Mouse (Mus musculus): ENCODE measurements around the gene Sctr. TPM values are rescaled to one million over a fixed set of nuclear protein-coding genes. Genes with fewer than 3 reads are reported as not detected.

Gene Sctr
- 1 to 10 TPM; 3.2 to 3.7 TPM for total RNA-seq (2021)
- long read RNA-seq, experiment 1, partial matches to known transcripts, result 14 of 21 reads
- long read RNA-seq, experiment 1, other reads (novel, unspliced or antisense), result 7 of 21 reads
- long read RNA-seq, experiment 2, partial matches to known transcripts, result 5 of 9 reads
- long read RNA-seq, experiment 2, other reads (novel, unspliced or antisense), result 4 of 9 reads

GRCm38 (mm10) chr1:120006844-120007790, at the start of gene Sctr:
Sctr (plus strand) TSS chr1:120006894.
- intact Hi-C loops (cut with DNase I), result no loop called here

DNA sequence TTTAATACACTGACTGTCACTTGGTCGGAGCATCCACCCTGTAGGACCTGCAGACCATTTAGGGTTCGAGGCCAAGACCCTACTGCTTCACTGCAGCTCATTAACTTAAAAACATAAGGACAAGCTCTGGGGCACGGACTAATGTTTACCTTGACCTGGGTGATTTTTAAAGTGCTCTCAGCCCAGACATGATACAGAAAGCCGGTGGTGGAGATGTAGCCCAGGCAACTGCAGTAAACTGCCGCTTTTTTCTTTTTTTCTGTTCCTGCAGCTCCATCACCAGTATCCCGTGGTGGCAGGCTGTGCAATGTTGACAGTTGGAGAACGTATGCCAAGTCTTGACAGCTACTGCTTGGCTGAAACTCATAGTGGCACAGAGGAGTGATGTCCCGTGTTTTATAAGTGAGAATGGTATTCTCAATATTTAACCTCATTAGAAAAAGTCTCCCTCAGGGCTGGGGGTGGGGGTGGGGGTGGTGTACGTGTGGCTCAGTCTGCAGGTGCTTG, 48.9 kb upstream of the Sctr start:
- DNase-seq, result no peak
- intact Hi-C loops (cut with DNase I), result no loop called here

More at GRCm38 (mm10) chr1:120006844-120007790, at the start of gene Sctr:
- DNase-seq, result no peak

DNA sequence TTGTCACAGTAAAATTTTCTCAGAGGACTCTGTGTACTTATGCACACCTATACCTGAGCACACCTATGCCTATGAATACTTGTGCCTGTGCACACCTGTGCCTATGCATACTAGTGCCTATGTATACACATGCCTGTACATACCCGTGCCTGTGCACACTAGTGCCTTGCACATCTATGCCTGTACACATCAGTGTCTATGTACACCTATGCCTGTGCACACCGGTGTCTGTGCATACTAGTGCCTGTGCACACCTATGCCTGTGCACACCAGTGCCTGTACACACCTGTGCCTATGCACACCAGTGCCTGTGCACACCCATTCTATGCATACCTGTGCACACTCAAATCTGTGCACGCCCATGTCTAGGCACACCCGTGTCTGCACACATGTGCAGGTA, 47.2 kb upstream of the Sctr start:
- no peak for DNase-seq
- intact Hi-C loops (cut with DNase I), result no loop called here

- DNase-seq, result no peak
- intact Hi-C loops (cut with DNase I), result no loop called here
These were observed 46.8 kb upstream of the Sctr start for GRCm38 (mm10) chr1:119959920-119960319.

- no peak for DNase-seq
- intact Hi-C loops (cut with DNase I), result no loop called here
These were observed 40.7 kb upstream of the Sctr start for GRCm38 (mm10) chr1:119965804-119966514.

DNA sequence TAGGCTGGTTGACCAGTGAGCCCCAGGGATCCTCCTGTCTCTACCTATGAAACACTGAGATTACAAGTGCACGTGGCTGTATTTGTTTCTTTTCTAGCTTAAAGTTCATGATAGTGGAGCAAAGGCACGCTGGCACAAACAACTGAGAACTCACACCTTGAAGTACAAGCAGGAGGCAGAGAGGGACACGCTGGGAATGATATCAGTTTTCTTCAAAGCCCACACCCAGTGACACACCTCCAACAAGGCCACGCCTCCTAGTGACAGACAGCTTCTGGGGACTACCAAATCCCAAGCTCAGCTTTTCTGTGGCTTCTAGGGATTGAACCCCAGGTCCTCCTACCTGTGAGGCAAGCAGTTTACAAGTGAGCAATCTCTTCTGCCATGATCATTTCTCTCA, 33.6 kb upstream of the Sctr start:
- DNase-seq, result no peak
- intact Hi-C loops (cut with DNase I), result no loop called here

GRCm38 (mm10) chr1:119975141-119975540, 31.6 kb upstream of the Sctr start:
- intact Hi-C loops (cut with DNase I), result no loop called here
- DNase-seq, result no peak

DNA sequence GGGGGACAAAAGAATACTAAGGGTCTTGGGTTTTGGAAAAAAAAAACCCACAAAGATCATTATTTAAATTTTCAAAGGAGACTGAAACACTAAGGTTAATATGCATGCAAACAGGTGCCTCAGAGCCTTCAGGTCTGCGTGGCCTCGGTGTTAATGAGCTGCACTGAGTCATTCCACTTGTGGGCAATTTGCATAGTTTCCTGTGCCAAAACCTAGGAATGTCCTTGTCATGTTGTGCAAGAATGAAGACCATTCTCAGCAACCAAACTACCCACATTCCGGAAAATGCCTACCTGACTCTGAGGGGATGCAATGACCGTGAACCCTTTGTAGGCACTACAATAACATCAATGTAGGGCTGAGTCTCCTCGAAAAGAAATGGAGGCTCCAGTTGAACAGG, 20.1 kb upstream of the Sctr start:
- intact Hi-C loops (cut with DNase I), result no loop called here
- no peak for DNase-seq

- intact Hi-C loops (cut with DNase I), result no loop called here
- DNase-seq, result peak; percentile 11 to 25
These were observed 9.7 kb upstream of the Sctr start, which contains the start of gene Cfap221 for GRCm38 (mm10) chr1:119996798-119997581. Cfap221 (minus strand) TSS chr1:119997234.

DNA sequence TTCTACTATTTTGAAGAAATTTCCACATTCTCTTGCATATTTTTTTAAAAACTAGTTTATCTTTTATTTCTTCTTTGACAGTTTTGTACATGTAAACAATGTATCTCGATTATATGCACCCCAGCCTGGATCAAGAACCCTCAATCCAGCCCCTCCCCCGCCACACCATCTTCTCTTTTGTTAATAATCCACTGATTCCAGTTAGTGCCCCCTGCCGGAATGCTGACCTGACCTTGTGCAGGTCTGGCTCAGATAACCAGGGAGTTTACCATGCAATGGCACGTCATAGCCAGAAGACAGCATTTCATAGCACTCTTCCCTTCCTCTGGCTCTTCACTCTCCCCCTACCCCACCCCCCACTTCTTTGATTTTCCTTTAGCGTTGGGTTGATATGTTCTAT, 9.1 kb upstream of the Sctr start:
- DNase-seq, result no peak
- intact Hi-C loops (cut with DNase I), result no loop called here

DNA sequence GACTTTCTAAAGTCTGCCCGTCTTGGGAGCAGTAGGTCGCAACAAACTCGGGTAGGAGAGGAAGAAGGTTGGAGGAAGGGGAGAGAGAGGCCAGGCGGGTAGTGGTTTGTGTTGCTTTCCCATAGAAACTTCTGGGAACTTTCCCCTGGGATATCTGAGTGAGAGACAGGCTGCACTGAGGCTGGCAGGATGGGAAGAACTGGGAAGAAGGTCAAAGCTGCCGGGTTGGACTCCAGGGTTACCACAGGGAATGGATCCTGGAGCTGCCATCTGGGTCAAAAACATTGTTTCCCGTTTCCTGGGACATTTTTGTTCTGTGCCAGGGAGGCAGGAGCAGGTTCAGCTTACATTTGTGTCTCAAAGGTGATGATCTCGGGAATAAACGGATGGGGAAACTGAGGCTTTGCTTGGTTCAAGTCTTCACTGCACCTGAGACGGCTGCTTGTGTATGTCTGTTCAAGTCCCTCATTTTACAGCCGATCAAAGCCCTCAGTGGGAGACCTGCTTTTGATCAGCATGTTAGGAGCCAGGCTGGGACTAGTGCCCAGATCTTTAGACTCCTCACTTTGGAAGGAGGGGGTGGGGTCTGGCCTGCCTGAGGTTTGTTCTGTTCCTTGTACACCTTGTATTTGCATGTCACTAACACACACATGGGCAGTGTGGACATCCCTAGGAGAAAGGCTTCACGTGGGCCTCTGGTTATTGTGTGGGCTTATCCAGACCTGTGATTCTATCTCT, 1.3 kb downstream of the Sctr start:
- intact Hi-C loops (cut with DNase I), result no loop called here
- DNase-seq, result no peak

DNA sequence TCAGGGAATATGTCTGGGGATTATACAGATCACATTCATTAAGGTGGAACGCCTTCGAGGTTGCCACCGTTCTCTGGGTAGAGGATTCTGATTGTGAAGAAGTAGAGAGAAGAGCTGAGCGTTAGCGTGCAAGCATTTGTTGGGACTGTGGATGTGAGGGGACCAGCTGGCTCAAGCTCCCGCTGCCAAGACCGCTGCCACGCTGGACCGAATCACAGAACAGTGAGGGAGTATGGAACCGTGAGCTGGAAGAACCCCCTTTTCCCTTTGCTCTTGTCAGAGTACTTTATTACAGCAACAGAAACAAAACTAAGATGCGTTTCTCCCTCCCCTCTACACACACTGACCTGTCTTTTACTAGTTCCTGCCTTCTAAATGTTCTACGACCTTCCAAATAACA, 5.9 kb downstream of the Sctr start:
- intact Hi-C loops (cut with DNase I), result loop anchor here (5.0 kb wide), 2 partner anchors 195 to 465 kb away; no protein-coding TSS in a partner anchor
- DNase-seq, result no peak

DNA sequence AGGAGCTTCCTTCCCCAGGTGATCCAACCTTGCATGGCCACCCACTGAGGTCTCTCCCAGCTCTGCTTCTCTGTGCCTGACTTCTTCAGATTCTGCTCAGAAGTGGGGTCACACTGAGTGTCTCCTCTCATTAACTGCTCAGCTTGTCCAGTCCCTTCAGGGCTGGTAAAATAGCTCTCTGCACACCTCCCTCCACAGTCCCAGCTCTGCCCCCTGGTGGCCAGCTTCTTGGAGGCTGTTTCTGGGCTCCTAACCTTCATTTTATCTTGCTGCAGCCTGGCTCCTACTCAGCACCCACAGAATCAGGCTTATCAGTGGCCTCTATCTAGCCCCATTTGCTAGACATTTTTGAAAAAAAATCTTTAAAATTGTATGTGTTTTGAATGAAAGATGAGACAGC, 6.4 kb downstream of the Sctr start:
- peak; percentile 38 to 50 for DNase-seq
- intact Hi-C loops (cut with DNase I), result loop anchor here (5.0 kb wide), 2 partner anchors 196 to 466 kb away; no protein-coding TSS in a partner anchor

GRCm38 (mm10) chr1:120016240-120016639, 9.5 kb downstream of the Sctr start:
- intact Hi-C loops (cut with DNase I), result no loop called here
- DNase-seq, result no peak

DNA sequence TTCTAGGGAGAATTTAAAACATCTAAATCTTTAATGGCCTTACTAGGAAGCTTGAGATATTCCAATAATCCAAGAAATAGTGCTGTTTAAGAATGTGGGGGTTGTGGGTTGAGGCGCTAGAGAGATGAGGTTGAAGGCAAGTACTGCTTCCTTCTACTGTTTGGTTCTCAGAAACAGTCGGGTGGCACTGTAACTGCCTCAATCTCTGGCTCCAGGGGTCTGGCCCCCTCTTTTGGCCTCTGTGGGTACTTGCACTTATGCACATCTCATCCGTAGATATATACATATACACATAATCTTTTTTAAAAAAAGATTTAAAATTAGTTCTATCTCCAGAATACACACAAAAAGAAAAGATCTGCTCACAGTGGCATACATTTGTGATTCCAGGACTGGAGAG, 12.2 kb downstream of the Sctr start:
- DNase-seq, result no peak
- intact Hi-C loops (cut with DNase I), result no loop called here

GRCm38 (mm10) chr1:120019428-120019827, 12.7 kb downstream of the Sctr start:
- intact Hi-C loops (cut with DNase I), result no loop called here
- DNase-seq, result no peak

- intact Hi-C loops (cut with DNase I), result no loop called here
- DNase-seq, result no peak
These were observed 13.7 kb downstream of the Sctr start for GRCm38 (mm10) chr1:120020322-120020897.

GRCm38 (mm10) chr1:120021951-120022350, 15.3 kb downstream of the Sctr start:
- intact Hi-C loops (cut with DNase I), result no loop called here
- DNase-seq, result no peak

Data from gastrocnemius, postnatal 36 days (tissue).